Mouse (Mus musculus) brain, adult 2 months (tissue): Measurements from ENCODE around the gene Patl2.
"Not testable (repeated sequence)": the region's sequence is repeated elsewhere in the genome, so short reads cannot be mapped to it uniquely, and the experiment has no call there.

Experiments used
- DNase-seq: peaks from one replicate; pipeline ENCODE4 v3.0.0; 2011; ENCODE audit warnings: low read depth, low spot score

The Patl2 gene

GRCm38 (mm10) chr2:122145756-122146155 is 40.2 kb downstream of the Patl2 start:
- no peak for DNase-seq

DNA sequence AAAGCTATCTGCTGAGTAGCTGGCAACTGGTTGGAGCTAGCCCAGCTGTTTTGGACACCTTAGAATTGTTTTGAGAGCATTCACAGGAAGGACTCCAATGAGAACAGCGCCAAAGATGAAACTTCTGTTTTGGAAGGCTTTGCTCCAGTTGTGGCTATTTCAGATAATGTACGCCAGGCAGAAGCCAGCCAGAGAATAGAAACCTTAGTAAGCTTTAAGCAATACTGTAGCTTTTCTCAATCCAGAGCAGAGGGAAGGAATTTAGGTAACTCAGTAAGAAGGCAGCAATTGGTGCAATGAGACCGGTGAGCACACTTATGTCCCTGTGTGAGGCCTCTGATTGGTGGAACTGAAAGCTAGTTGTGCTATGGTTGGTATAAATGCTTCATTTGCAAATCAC is 42.9 kb downstream of the Patl2 start:
- no peak for DNase-seq

GRCm38 (mm10) chr2:122141332-122141967 is 44.5 kb downstream of the Patl2 start:
- DNase-seq = no peak

- no peak for DNase-seq
These were observed 45.2 kb downstream of the Patl2 start for GRCm38 (mm10) chr2:122140815-122141214.

- DNase-seq = no peak
These were observed 48.0 kb downstream of the Patl2 start for GRCm38 (mm10) chr2:122137839-122138465.

- DNase-seq = no peak
These were observed 53.4 kb downstream of the Patl2 start for GRCm38 (mm10) chr2:122132618-122133017.

DNA sequence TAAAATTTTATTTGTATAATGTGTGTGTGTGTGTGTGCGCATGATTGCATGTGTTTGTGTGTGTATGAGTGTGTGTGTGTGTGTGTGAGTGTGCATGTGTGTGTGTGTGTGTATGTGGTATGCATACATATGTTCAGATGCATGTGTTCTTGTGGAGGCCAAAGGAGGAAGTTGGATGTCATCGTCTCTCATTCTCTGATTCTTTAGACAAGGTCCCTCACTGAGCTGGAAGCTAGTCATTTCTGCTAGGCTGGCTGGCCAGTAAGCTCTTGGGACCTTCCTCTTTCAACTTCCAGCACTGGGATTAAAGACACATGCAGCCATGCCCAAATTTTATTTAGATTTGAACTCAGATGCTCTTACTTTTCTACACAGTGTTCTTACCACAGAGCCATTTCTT is 53.9 kb downstream of the Patl2 start:
- DNase-seq = no peak

DNA sequence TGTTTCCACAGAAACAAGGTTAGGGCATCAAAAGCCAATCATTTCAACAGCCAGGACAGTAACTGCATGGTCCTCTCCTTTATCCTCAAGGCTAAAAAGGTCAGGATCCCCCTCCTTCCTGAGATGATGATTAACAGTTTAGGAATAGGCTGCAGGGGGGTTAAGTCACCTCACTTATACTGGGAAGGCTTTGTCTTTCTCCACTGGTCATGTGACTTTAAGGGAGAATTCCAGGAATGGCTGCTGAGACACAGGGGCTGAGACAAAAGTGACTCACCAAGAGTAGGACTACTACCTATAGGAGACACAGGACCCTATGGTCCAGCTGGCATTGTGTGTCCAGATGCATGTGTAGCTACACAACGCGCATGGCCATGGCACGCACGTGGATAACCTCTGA is 58.4 kb downstream of the Patl2 start:
- no peak for DNase-seq

DNA sequence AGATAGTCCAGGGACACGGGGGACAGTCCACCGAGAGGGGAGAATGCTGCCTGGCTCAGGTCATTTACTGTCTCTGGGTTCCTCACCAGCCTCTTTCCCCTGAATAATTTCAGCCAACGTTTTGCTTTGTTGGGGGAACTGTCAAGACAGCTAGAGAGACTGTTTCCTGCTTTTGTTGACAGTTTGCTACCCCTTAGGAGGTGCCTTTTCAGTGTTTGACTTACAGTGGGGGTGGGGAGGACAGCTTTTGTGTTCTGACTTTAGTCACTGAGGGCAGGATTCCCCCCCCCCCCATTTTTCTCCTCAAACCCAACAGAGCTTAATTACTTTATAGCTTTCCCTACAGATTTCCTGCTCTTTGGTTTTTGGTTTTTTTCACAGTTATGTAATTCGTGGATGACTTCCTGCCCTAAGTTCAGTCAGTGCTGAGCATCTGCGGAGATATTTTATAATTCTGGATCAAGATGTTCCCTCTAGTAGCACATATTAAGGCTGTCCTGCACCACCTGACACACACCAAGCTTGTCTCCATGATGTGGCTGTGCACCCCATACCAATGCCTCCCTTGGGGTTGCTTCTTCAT is 59.1 kb downstream of the Patl2 start:
- peak; percentile 8 for DNase-seq

DNA sequence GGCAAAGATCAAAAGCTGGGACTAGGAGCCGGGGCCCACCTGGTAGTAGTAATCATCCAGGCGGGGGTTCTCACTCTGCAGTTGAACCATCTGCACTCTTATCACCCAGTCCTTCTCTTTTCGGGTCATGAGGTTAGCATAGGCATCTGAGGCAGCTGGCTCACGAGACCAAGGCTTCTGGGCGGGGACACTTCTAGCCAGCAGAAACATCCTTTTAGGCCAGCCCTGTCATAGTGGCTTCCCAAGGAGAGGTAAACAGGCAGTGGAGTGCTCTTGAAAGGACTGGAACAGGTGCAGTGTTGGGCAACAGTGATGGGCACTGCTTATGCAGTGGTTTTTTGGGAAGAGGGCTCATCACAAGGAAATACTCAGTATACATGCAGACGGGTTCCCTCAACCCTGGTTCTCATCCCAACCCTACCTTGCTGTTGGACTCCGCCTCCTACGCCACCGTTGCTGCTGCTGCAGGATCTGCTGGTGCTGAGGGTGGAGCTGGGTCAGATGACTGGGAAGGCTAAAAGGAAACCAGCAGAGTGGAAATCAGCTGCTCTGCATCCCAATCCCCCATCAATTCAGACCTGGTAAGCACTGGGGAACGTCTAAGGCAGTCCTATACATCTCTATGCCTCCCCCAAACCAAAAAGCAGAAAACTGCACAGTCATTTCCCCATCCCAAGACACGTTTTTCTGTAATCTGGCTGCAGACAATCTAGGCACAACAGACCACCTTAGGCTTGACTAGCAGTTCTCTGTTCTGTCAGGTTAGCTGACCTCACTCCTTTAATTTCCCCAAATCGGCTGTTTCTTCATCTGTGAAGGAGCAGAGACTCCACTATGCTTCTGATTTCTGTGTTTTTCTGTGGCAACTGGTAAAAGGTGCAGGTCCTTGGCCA is 60.1 kb downstream of the Patl2 start:
- DNase-seq = no peak

- peak; percentile 99 for DNase-seq
These were observed 67.7 kb downstream of the Patl2 start, which contains the start of gene Spg11 for GRCm38 (mm10) chr2:122117961-122118958. Gene Spg11, minus strand, starts transcription at chr2:122118386.

DNA sequence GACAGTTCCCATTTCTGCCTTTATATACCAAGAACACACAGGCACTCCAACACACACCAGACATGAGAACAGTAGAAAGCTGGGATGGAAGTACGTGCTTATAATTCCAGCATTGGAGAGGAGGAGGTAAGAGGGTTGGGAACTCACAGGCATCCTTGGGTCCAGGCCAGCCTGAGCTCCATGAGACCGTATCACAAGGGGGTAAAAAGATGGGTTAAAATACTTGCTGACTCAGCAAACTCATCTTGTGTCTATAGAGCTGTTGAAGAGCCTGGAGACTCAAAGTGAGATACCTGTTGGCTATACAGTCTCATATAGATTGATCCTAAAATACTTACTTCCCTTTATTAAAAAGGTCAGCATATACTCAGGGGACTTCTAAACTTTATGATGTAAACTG is 69.1 kb downstream of the Patl2 start:
- no peak for DNase-seq

GRCm38 (mm10) chr2:122109714-122110113 is 76.3 kb downstream of the Patl2 start:
- no peak for DNase-seq

GRCm38 (mm10) chr2:122108101-122108500 is 77.9 kb downstream of the Patl2 start:
- DNase-seq = no peak

GRCm38 (mm10) chr2:122102070-122102469 is 83.9 kb downstream of the Patl2 start:
- DNase-seq = no peak

GRCm38 (mm10) chr2:122097686-122098085 is 88.3 kb downstream of the Patl2 start:
- not testable (repeated sequence) for DNase-seq

GRCm38 (mm10) chr2:122093844-122094243 is 92.1 kb downstream of the Patl2 start:
- no peak for DNase-seq

- peak; percentile 26 for DNase-seq
These were observed 99.5 kb downstream of the Patl2 start for GRCm38 (mm10) chr2:122086446-122086845.

DNA sequence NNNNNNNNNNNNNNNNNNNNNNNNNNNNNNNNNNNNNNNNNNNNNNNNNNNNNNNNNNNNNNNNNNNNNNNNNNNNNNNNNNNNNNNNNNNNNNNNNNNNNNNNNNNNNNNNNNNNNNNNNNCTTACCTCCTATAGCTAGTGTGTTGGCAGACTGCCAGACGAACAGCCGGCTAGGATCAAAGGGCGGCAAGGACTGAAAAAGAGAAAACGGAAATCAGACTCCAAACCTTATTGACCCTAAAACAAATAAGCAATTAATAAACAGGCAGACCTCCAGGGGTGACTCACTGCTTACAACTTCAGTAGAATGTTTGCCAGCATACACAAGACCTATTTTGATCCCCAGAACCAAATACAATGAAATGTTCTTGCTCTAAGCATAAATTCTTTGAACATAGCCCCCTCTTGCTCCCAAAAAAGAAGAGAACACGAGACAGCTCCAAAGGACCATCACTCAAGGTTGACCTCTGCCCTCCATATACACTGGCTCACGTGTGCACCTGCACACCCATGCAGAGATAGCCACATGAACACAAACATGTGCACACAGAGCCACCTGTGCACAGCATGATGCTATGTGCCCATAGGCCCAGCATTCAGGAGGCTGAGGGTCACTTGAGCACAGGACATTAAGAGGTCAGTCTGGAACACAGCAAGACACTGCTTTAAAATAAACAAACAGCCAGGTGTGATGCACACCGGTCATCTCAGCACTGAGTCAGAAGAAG is 104.1 kb downstream of the Patl2 start:
- DNase-seq = peak; percentile 54
